Mouse (Mus musculus): ENCODE measurements around the gene Bard1. TPM values are rescaled to one million over a fixed set of nuclear protein-coding genes. Genes with fewer than 3 reads are reported as not detected.

Gene Bard1
- polyA plus RNA-seq, 1 experiment from 2014 or later: 2.0 TPM

DNA sequence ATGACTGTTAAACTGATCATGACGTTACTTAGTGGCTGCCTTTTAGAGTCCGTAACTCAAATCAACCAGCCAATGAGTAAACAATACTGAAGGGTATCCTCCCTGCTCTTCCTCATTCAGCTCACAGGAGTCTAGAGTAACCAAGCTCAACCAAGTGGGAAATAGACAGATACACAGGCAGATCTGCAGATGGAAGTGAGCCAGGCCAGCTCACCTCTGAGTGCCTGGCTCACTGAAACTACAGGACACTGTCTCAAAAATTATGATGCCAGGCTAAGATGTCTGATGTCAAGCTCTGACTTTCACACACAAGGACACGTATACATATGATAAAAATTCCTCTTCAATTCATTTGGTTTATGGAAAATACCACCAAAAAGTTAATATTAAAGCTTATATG, 59.0 kb downstream of the Bard1 start:
- WGBS: 77% methylated on average over 3 of the region's 3 CpGs
- H3K4me3 ChIP-seq: no peak overlapping the region
- H3K4me1 ChIP-seq: no peaks in the 10 kb centered on the region
- H3K27ac ChIP-seq: no peak overlapping the region
- H3K36me3 ChIP-seq: no peaks in the 10 kb centered on the region
- no peaks in the 10 kb centered on the region for H3K9me3 ChIP-seq
- no peak for ATAC-seq (ENCODE audit: insufficient number of reproducible peaks, low FRiP score, low TSS enrichment, low read depth)
- H3K9ac ChIP-seq: no peak overlapping the region
- H3K27me3 ChIP-seq: no peaks in the 10 kb centered on the region
- H3K4me2 ChIP-seq: no peak overlapping the region

DNA sequence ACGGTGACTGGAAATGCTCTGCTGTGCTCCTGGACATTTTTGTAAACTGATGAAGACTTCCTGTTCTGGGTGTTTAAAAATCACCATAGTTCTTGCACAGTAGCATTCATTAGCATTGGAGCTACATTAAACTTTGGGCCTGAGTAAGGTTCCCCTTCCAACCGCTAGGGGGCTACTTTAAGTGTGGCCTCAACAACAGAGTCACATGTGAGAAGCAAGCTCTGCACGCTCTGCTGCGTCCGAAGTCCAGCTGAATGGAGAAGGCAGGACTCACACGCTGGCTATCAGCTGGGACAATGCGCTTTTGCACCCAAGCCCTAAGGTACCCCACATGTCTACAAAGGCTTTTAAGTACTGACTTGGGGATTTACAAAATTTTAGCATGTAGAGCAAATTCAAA, 65.9 kb downstream of the Bard1 start:
- Histone ChIP-seq H3K4me3 (no peak overlapping the region), H3K4me1 (no peaks in the 10 kb centered on the region), H3K9me3 (no peaks in the 10 kb centered on the region), H3K27ac (no peak overlapping the region), H3K36me3 (no peaks in the 10 kb centered on the region), H3K27me3 (no peaks in the 10 kb centered on the region), H3K4me2 (no peak overlapping the region), H3K9ac (no peak overlapping the region)
- ATAC-seq (ENCODE audit: insufficient number of reproducible peaks, low FRiP score, low TSS enrichment, low read depth): no peak
- 66% methylated on average over 7 of the region's 7 CpGs for WGBS

DNA sequence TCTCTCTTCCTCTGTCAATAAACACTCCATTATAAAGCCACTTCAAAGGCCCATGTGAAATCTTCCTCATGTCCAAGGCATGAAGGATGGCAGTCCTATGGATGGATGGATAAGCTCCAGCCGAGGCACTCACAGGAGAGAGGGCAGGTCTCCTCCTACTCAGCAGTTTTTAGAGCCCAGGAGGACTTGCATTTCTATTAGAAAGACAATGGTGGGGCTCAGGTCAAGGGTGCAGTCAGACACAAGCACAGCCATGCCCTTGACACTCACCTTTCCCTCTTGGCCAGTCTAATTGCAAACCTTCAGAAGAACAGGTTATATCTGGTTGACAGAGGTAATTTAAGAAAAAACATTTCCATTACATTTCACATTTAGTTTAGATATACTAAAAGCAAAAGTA, 67.4 kb downstream of the Bard1 start:
- Histone ChIP-seq H3K9ac (no peak overlapping the region), H3K4me1 (no peaks in the 10 kb centered on the region), H3K27ac (no peak overlapping the region), H3K36me3 (0 out of 2 replicates have a peak, but pooled peaks cover 1% of the 10 kb centered on the region), H3K4me3 (no peak overlapping the region), H3K9me3 (no peaks in the 10 kb centered on the region), H3K4me2 (no peak overlapping the region), H3K27me3 (no peaks in the 10 kb centered on the region)
- no peak for ATAC-seq (ENCODE audit: insufficient number of reproducible peaks, low FRiP score, low TSS enrichment, low read depth)
- WGBS: 59% methylated on average over 1 of the region's 1 CpGs

DNA sequence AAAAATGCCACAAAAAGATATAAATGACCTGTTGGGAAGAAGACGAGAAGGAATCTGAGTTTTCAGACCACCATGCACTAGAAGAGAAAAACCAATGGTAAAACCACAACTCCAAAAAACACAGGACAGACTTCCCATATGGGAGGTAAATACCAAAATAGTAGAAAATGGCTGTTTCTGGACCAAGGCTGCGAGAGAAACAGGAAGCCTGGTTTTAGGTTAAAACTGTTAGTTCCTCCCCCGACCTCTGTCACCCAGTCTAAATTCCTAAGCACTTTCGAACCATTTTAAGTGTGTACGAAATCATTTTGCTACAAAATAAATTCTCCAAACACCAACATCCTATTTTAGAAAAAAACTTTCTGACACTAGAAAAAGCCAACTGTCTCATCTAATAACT, 80.2 kb downstream of the Bard1 start:
- Histone ChIP-seq H3K4me3 (no peak overlapping the region), H3K36me3 (no peaks in the 10 kb centered on the region), H3K27me3 (no peaks in the 10 kb centered on the region), H3K4me2 (no peak overlapping the region), H3K27ac (no peak overlapping the region), H3K9ac (no peak overlapping the region), H3K9me3 (no peaks in the 10 kb centered on the region), H3K4me1 (no peaks in the 10 kb centered on the region)
- no peak for ATAC-seq (ENCODE audit: insufficient number of reproducible peaks, low FRiP score, low TSS enrichment, low read depth)
- WGBS: 74% methylated on average over 5 of the region's 5 CpGs

DNA sequence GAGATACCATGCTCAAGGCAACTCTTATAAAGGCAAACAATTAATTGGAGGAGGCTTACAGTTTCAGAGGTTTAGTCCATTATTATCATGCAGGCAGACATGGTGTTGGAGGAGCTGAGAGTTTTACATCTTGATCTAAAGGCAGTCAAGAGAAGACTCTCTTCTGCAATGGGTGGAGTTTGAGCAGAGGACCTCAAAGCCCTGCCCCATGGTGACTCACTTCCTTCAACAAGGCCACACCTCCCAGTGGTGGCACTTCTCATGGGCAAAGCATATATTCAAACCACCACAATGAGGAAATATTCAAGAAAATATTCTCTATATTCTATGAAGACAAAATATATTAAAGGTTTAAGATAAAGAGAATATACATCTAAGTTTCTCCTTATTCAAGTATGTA, 88.6 kb downstream of the Bard1 start:
- no peaks in the 10 kb centered on the region for H3K9me3 ChIP-seq
- no peaks in the 10 kb centered on the region for H3K36me3 ChIP-seq
- no peaks in the 10 kb centered on the region for H3K4me1 ChIP-seq
- no peaks in the 10 kb centered on the region for H3K27me3 ChIP-seq
- no peak overlapping the region for H3K4me2 ChIP-seq
- no peak for ATAC-seq (ENCODE audit: insufficient number of reproducible peaks, low FRiP score, low TSS enrichment, low read depth)
- no peak overlapping the region for H3K9ac ChIP-seq
- no peak overlapping the region for H3K27ac ChIP-seq
- H3K4me3 ChIP-seq: no peak overlapping the region

DNA sequence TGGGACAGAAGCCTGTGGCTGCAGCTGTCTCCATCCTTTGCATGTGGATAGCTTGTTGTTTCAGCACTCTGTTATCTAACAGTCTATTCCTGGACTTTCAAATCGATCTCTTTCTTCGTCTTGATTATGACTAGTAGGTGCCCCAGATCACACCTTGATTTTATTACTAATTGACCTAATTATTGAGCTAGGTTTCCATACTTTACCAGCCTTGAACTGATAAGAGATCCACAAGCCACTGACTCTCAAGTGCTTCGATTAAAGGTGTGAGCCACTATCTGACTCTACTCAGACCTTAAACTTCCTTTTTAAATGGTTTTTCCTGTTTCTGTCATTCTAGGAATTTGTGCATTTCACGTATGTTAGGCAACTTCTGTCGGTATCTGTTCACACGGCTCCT, 96.9 kb downstream of the Bard1 start:
- 82% methylated on average over 6 of the region's 6 CpGs for whole genome bisulfite sequencing
- Histone ChIP-seq H3K27ac (no peak overlapping the region), H3K36me3 (no peaks in the 10 kb centered on the region), H3K27me3 (no peaks in the 10 kb centered on the region), H3K4me2 (no peak overlapping the region), H3K9me3 (no peaks in the 10 kb centered on the region), H3K4me1 (no peaks in the 10 kb centered on the region), H3K9ac (no peak overlapping the region), H3K4me3 (no peak overlapping the region)
- no peak for ATAC-seq (ENCODE audit: insufficient number of reproducible peaks, low FRiP score, low TSS enrichment, low read depth)

DNA sequence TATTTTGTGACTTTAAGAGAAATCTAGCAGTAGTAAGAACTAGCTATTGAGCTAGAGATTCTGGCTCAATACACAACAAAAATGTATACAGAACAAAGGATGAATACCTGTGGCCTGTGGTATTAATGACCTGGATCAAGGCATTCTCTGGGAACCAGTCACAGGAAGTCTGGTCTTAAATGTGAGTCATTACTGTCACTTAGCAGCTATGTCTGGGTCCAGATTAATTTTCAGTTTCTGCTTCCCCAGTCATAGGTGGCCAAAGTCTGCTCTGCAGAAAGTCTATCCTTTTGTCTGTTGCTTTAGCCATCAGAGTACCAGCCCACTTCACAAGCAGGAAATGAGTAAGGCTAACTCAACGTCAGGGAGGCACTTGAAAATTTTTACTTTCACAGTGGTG, 98.8 kb downstream of the Bard1 start:
- H3K27me3 ChIP-seq: no peaks in the 10 kb centered on the region
- no peak for ATAC-seq (ENCODE audit: insufficient number of reproducible peaks, low FRiP score, low TSS enrichment, low read depth)
- WGBS: 33% methylated on average over 1 of the region's 1 CpGs
- no peak overlapping the region for H3K4me3 ChIP-seq
- H3K36me3 ChIP-seq: no peaks in the 10 kb centered on the region
- H3K9ac ChIP-seq: no peak overlapping the region
- no peaks in the 10 kb centered on the region for H3K4me1 ChIP-seq
- H3K4me2 ChIP-seq: no peak overlapping the region
- no peak overlapping the region for H3K27ac ChIP-seq
- H3K9me3 ChIP-seq: no peaks in the 10 kb centered on the region

DNA sequence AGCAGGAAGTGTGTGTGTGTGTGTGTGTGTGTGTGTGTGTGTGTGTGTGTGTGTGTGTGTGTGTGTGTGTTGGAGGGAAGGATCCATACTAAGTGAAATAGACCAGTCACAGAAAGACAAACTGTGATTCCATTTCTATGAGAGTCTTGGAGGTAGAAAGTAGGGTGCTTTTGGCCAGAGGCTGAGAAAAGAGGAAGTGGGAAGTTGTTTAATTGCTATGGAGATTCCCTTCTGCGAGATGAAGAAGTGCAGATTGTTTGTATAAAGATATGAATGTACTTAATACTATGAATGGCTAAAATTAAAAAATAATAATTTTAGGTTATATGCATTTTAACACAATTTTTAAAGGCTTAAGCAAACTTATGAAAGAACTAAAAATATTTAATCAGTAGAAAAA, 99.2 kb downstream of the Bard1 start:
- ATAC-seq (ENCODE audit: insufficient number of reproducible peaks, low FRiP score, low TSS enrichment, low read depth): no peak
- Histone ChIP-seq H3K9me3 (no peaks in the 10 kb centered on the region), H3K36me3 (no peaks in the 10 kb centered on the region), H3K4me3 (no peak overlapping the region), H3K4me2 (no peak overlapping the region), H3K27ac (no peak overlapping the region), H3K4me1 (no peaks in the 10 kb centered on the region), H3K9ac (no peak overlapping the region), H3K27me3 (no peaks in the 10 kb centered on the region)
- 65% methylated on average over 1 of the region's 1 CpGs for WGBS

DNA sequence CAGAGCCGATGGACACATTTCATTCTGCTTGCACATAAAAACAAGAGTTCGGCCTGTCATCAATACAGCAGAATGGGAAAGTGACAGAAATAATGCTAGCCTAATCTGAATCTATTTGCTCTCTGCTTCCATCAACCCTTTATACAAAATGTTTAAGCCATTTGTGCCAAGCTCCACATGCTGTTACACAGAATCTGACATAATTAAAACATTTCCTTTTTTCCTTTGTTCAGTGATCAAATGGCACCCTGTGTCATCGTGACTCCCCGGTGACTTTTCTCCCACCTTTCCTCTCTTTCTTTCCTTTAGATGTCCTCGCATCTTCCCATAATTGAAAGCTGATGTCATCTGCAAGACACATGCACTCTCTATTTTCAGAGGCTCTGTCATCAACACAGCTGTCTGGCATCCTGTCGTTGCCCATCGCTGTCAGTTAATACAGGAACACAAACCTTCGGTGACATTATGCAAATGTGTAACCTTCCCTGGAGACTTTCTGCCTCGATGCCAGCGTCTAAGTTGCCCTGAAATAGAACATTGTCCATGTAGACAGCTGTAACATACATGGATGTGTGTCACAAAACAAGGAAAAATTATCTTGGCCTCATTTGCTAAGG, 105.5 kb downstream of the Bard1 start:
- WGBS: 69% methylated on average over 10 of the region's 10 CpGs
- H3K9ac ChIP-seq: no peak overlapping the region

DNA sequence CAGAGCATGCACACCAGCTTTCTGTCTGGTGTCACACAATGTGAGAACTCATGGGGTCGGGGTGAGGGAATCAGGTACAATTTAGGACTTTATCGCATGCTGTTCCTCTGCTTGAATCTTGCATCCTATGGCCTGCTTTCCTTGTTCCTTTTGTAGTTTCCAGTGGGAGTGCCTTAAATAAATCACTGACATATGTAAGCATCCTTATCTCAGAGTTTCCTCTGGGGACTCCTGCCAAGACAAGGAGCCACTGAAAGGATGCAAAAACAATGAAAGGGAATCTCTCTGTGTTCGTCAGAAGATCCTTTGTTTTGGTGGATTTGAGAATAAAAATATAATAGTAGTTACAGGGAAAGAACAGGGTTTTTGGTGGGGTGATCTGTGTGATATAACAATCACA, 106.2 kb downstream of the Bard1 start:
- no peaks in the 10 kb centered on the region for H3K4me1 ChIP-seq
- H3K4me2 ChIP-seq: no peak overlapping the region
- H3K4me3 ChIP-seq: no peak overlapping the region
- WGBS: 81% methylated on average over 3 of the region's 3 CpGs
- H3K36me3 ChIP-seq: no peaks in the 10 kb centered on the region
- no peaks in the 10 kb centered on the region for H3K9me3 ChIP-seq
- H3K9ac ChIP-seq: no peak overlapping the region
- no peaks in the 10 kb centered on the region for H3K27me3 ChIP-seq
- H3K27ac ChIP-seq: no peak overlapping the region
- ATAC-seq (ENCODE audit: insufficient number of reproducible peaks, low FRiP score, low TSS enrichment, low read depth): no peak

More for the DNA sequence above, 105.5 kb downstream of the Bard1 start:
- Histone ChIP-seq H3K27me3 (no peaks in the 10 kb centered on the region), H3K4me3 (no peak overlapping the region), H3K4me1 (no peaks in the 10 kb centered on the region), H3K4me2 (no peak overlapping the region), H3K36me3 (no peaks in the 10 kb centered on the region), H3K27ac (no peak overlapping the region), H3K9me3 (no peaks in the 10 kb centered on the region)
- ATAC-seq (ENCODE audit: insufficient number of reproducible peaks, low FRiP score, low TSS enrichment, low read depth): no peak
